7 mouse cellular contexts compared by ENCODE assay signal in genomic region chr1:172025201-172025904, GRCm38 (mm10). TPM values are rescaled to one million over a fixed set of nuclear protein-coding genes. Genes with fewer than 3 reads are reported as not detected.
DNase-seq lines count a peak whose midpoint lies in the region; ATAC-seq and TF ChIP-seq lines count a peak whose summit lies in the region.

No protein-coding gene starts in this region.

- no peak for DNase-seq in left cerebral cortex, adult 2 months (ENCODE audit: extremely low spot score in 1 of 2, low spot score in 2 of 2)
- no peak for DNase-seq in left cerebral cortex, postnatal 10 days (ENCODE audit: extremely low spot score in 1 of 2, low spot score in 2 of 2)
- peak; percentile 58 for DNase-seq in forebrain, embryonic 14.5 days (ENCODE audit: low spot score)
- DNase-seq in MN1 (ENCODE audit: low spot score) = no peak
- DNase-seq in left cerebral cortex, adult 11 months (ENCODE audit: low spot score) = no peak

- H3K4me2 ChIP-seq in forebrain, embryonic 14.5 days (ENCODE audit: low read length) = peak overlapping the region; percentile 94
- peak overlapping the region; percentile 77 for H3K4me2 ChIP-seq in intestine, embryonic 16.5 days (ENCODE audit: low read depth, low read length)
- peak overlapping the region; percentile 89 for H3K4me2 ChIP-seq in neural tube, embryonic 15.5 days

- no peaks in the 10 kb centered on the region for H3K9me3 ChIP-seq in forebrain, embryonic 14.5 days (replicated peaks; ENCODE audit: control insufficient read depth, low read length)
- H3K9me3 ChIP-seq in intestine, embryonic 16.5 days (ENCODE audit: control insufficient read depth, low read length) = no peaks in the 10 kb centered on the region
- H3K9me3 ChIP-seq in neural tube, embryonic 15.5 days (replicated peaks) = no peaks in the 10 kb centered on the region

- WGBS in forebrain, embryonic 14.5 days = 15% methylated on average over 8 of the region's 8 CpGs
- WGBS in intestine, embryonic 16.5 days = 60% methylated on average over 8 of the region's 8 CpGs
- 6% methylated on average over 8 of the region's 8 CpGs for WGBS in neural tube, embryonic 15.5 days

- 0 out of 2 replicates have a peak, but pooled peaks cover 12% of the 10 kb centered on the region for H3K36me3 ChIP-seq in forebrain, embryonic 14.5 days (ENCODE audit: control insufficient read depth, insufficient read depth, low read length)
- no peaks in the 10 kb centered on the region for H3K36me3 ChIP-seq in intestine, embryonic 16.5 days (ENCODE audit: control insufficient read depth, insufficient read depth, low read length)
- H3K36me3 ChIP-seq in neural tube, embryonic 15.5 days = no peaks in the 10 kb centered on the region

- H3K4me1 ChIP-seq in forebrain, embryonic 14.5 days (ENCODE audit: control insufficient read depth, insufficient read depth, low read length) = peaks cover 52% of the 10 kb centered on the region
- H3K4me1 ChIP-seq in intestine, embryonic 16.5 days (ENCODE audit: control insufficient read depth, insufficient read depth, low read length) = peaks cover 20% of the 10 kb centered on the region
- H3K4me1 ChIP-seq in neural tube, embryonic 15.5 days = peaks cover 67% of the 10 kb centered on the region

- H3K9ac ChIP-seq in forebrain, embryonic 14.5 days (ENCODE audit: low read length) = peak overlapping the region; percentile 99
- H3K9ac ChIP-seq in intestine, embryonic 16.5 days (ENCODE audit: low read depth, low read length) = no peak overlapping the region
- H3K9ac ChIP-seq in neural tube, embryonic 15.5 days (replicated peaks) = peak overlapping the region; percentile 91

- peak overlapping the region; percentile 54 for H3K4me3 ChIP-seq in left cerebral cortex, adult 2 months
- peak overlapping the region; percentile 94 for H3K4me3 ChIP-seq in forebrain, embryonic 14.5 days (ENCODE audit: low read depth, low read length)
- H3K4me3 ChIP-seq in intestine, embryonic 16.5 days (ENCODE audit: low read length) = no peak overlapping the region; the same call in 1 of the 2 replicates
- H3K4me3 ChIP-seq in neural tube, embryonic 15.5 days (replicated peaks) = peak overlapping the region; percentile 94

- no peak for TF ChIP-seq CTCF in left cerebral cortex, adult 2 months (IDR thresholded peaks at IDR 0.05)

- intact Hi-C loops in left cerebral cortex, adult 2 months (cut with DNase I) = no loop called here
- intact Hi-C loops in left cerebral cortex, postnatal 10 days (cut with DNase I) = no loop called here

- no peak for ATAC-seq in forebrain, embryonic 14.5 days
- no peak for ATAC-seq in intestine, embryonic 16.5 days
- ATAC-seq in neural tube, embryonic 15.5 days (ENCODE audit: low FRiP score) = no peak

- no peak overlapping the region for H3K27ac ChIP-seq in left cerebral cortex, adult 2 months
- peak overlapping the region; percentile 98; the same call in 1 of the 2 replicates for H3K27ac ChIP-seq in forebrain, embryonic 14.5 days (ENCODE audit: low read depth, low read length)
- H3K27ac ChIP-seq in intestine, embryonic 16.5 days (ENCODE audit: low read length) = no peak overlapping the region; the same call in 1 of the 2 replicates
- peak overlapping the region; percentile 98 for H3K27ac ChIP-seq in neural tube, embryonic 15.5 days (replicated peaks)

- H3K27me3 ChIP-seq in forebrain, embryonic 14.5 days (replicated peaks; ENCODE audit: control insufficient read depth, insufficient read depth, low read length) = no peaks in the 10 kb centered on the region
- no peaks in the 10 kb centered on the region for H3K27me3 ChIP-seq in intestine, embryonic 16.5 days (replicated peaks; ENCODE audit: control insufficient read depth, insufficient read depth, low read length)
- no peaks in the 10 kb centered on the region for H3K27me3 ChIP-seq in neural tube, embryonic 15.5 days (replicated peaks)

RNA-seq across cellular contexts. Expression of gene Vangl2, which starts 2.9 kb away (rescaled TPM):
- total RNA-seq in left cerebral cortex, adult 2 months (2021) = 10 to 100 TPM; 12.5 to 14.5 TPM
- total RNA-seq in left cerebral cortex, postnatal 10 days (2021) = 10 to 100 TPM; 32.8 to 34.0 TPM
- polyA plus RNA-seq in forebrain, embryonic 14.5 days (2014; fragmentation: Nextera tagmentation; extraction: Ambion mirVana) = 45.1 and 55.8 TPM in 2 replicates
- polyA plus RNA-seq in intestine, embryonic 16.5 days (2015; fragmentation: Nextera tagmentation; extraction: Ambion mirVana) = 6.1 and 6.8 TPM in 2 replicates
- polyA plus RNA-seq in neural tube, embryonic 15.5 days (2015; fragmentation: Nextera tagmentation; extraction: Ambion mirVana) = 37.3 and 40.1 TPM in 2 replicates

RNA-seq across cellular contexts. Expression of gene Nhlh1, which starts 32.0 kb away (rescaled TPM):
- total RNA-seq in left cerebral cortex, adult 2 months (2021) = under 1 TPM; 0.18 to 0.49 TPM
- total RNA-seq in left cerebral cortex, postnatal 10 days (2021) = under 1 TPM in 1 of 2 experiments, not detected in 1; 0.32 TPM
- polyA plus RNA-seq in forebrain, embryonic 14.5 days (2014; fragmentation: Nextera tagmentation; extraction: Ambion mirVana) = 4.5 and 7.4 TPM in 2 replicates
- 0.09 TPM in 1 of 2 replicates, not detected in the other for polyA plus RNA-seq in intestine, embryonic 16.5 days (2015; fragmentation: Nextera tagmentation; extraction: Ambion mirVana)
- 2.2 and 2.6 TPM in 2 replicates for polyA plus RNA-seq in neural tube, embryonic 15.5 days (2015; fragmentation: Nextera tagmentation; extraction: Ambion mirVana)

RNA-seq across cellular contexts. Expression of gene Copa, which starts 57.0 kb away (rescaled TPM):
- total RNA-seq in left cerebral cortex, adult 2 months (2021) = 100 to 1,000 TPM; 138 to 147 TPM
- total RNA-seq in left cerebral cortex, postnatal 10 days (2021) = 100 to 1,000 TPM; 179 to 183 TPM
- 123 and 148 TPM in 2 replicates for polyA plus RNA-seq in forebrain, embryonic 14.5 days (2014; fragmentation: Nextera tagmentation; extraction: Ambion mirVana)
- polyA plus RNA-seq in intestine, embryonic 16.5 days (2015; fragmentation: Nextera tagmentation; extraction: Ambion mirVana) = 204 and 218 TPM in 2 replicates
- polyA plus RNA-seq in neural tube, embryonic 15.5 days (2015; fragmentation: Nextera tagmentation; extraction: Ambion mirVana) = 174 and 182 TPM in 2 replicates

RNA-seq across cellular contexts. Expression of gene Ncstn, which starts 57.2 kb away (rescaled TPM):
- 10 to 100 TPM; 61.5 to 65.4 TPM for total RNA-seq in left cerebral cortex, adult 2 months (2021)
- total RNA-seq in left cerebral cortex, postnatal 10 days (2021) = 10 to 100 TPM; 79.0 to 82.2 TPM
- polyA plus RNA-seq in forebrain, embryonic 14.5 days (2014; fragmentation: Nextera tagmentation; extraction: Ambion mirVana) = 81.3 and 93.7 TPM in 2 replicates
- 159 TPM in 2 replicates for polyA plus RNA-seq in intestine, embryonic 16.5 days (2015; fragmentation: Nextera tagmentation; extraction: Ambion mirVana)
- 100 and 109 TPM in 2 replicates for polyA plus RNA-seq in neural tube, embryonic 15.5 days (2015; fragmentation: Nextera tagmentation; extraction: Ambion mirVana)

Comparison
In these comparisons a context has a peak if more than half of its experiments do, and no peak if none do; other contexts are left out.
1. H3K27ac ChIP-seq: peak in forebrain, embryonic 14.5 days (single experiment) and neural tube, embryonic 15.5 days (single experiment); none in left cerebral cortex, adult 2 months (single experiment) and intestine, embryonic 16.5 days (single experiment).
2. Peak in every context shown above with its lines, with median percentiles within 50 percentile points of each other: H3K4me2 ChIP-seq.